Mouse (Mus musculus) lung, adult 2 months (tissue): ENCODE results near the gene Aanat. TPM values are rescaled to one million over a fixed set of nuclear protein-coding genes. Genes with fewer than 3 reads are reported as not detected.

Experiments
- DNase-seq: peaks from one replicate; pipeline ENCODE4 v3.0.0; 2022
- H3K4me1 ChIP-seq: fragments of 200-500 bp; 2 replicates; pipeline ENCODE4 v1.6.1; 2011; ENCODE audit warnings: low read length; ENCODE audit not compliant: control insufficient read depth, insufficient read depth
- H3K4me3 ChIP-seq: fragments of 200-500 bp; replicated peaks from 2 replicates; pipeline ENCODE3; 2011; ENCODE audit warnings: low read depth, mild to moderate bottlenecking, control low read depth, low read length; ENCODE audit errors: extremely low read depth
- CTCF ChIP-seq: fragments of 200-500 bp; IDR thresholded peaks from 2 replicates; pipeline ENCODE4 v1.5.1; 2011; ENCODE audit warnings: mild to moderate bottlenecking, low read length, control low read depth; ENCODE audit not compliant: insufficient read depth
- POLR2A ChIP-seq: fragments of 200-500 bp; IDR thresholded peaks from 2 replicates; pipeline ENCODE4 v1.6.1; 2011; ENCODE audit warnings: low read depth, mild to moderate bottlenecking, control low read depth, low read length, borderline replicate concordance; ENCODE audit errors: extremely low read depth
- WGBS: fragments of 180-500 bp; shearing (Covaris S2); methylation state at CpG from one replicate; pipeline ENCODE4 v1.1.7; 2018; 5-methylcytosine and 5-hydroxymethylcytosine counted together
- polyA plus RNA-seq: library from polyadenylated mRNA; depleted of rRNA; stranded (reverse); fragments of >200 nt; gene quantifications from 2 replicates; pipeline ENCODE4 v1.2.3, GENCODE M21; 2012

Gene Aanat
- polyA plus RNA-seq, 1 experiment: not detected

DNA sequence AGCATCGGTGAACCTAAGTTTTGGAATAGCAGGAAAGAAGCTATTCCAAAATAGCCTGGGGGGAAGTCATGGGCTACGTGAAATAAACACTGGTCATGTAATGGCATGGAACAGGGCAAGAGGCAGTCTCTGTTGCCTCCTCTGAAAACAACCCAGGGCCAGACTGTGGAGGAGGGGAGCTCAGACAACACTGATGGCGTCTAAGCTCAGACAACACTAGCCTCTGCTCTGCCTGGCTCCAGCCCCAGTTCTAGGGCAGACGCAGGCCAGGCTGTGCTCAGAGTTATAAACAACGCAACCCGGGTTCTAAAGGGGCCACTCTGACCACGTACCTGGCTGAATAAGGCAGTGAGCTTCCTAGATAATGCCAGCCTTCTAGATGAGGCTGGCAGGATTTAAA, 35.5 kb upstream of the Aanat start:
- no peak overlapping the region for H3K4me3 ChIP-seq
- no peak for DNase-seq
- H3K4me1 ChIP-seq: peaks cover 10% of the 10 kb centered on the region
- no peak for TF ChIP-seq CTCF
- TF ChIP-seq POLR2A: no peak
- 30% methylated on average over 7 of the region's 7 CpGs for WGBS

DNA sequence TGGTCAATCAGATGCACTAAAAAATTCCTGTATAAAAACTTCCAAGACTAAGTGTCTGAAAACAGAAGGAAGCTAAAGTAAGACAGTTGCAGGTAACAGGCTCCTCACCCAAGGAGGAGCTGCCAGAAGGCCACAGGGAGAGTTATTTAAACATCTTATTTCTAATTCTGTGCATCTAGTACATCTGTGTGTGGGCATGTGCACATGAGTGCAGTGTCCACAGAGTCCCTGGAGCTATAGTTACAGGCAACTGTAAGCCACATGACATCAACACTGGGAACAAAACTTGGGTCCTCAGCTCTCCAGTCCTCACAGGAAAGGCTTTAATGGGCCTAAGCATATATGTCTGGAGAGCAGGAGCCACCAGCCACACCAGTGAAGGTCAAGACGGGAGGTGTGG, 34.0 kb upstream of the Aanat start:
- Histone ChIP-seq H3K4me3 (no peak overlapping the region), H3K4me1 (peaks cover 10% of the 10 kb centered on the region)
- TF ChIP-seq POLR2A (no peak), CTCF (no peak)
- WGBS: 81% methylated on average over 1 of the region's 1 CpGs
- DNase-seq: no peak

DNA sequence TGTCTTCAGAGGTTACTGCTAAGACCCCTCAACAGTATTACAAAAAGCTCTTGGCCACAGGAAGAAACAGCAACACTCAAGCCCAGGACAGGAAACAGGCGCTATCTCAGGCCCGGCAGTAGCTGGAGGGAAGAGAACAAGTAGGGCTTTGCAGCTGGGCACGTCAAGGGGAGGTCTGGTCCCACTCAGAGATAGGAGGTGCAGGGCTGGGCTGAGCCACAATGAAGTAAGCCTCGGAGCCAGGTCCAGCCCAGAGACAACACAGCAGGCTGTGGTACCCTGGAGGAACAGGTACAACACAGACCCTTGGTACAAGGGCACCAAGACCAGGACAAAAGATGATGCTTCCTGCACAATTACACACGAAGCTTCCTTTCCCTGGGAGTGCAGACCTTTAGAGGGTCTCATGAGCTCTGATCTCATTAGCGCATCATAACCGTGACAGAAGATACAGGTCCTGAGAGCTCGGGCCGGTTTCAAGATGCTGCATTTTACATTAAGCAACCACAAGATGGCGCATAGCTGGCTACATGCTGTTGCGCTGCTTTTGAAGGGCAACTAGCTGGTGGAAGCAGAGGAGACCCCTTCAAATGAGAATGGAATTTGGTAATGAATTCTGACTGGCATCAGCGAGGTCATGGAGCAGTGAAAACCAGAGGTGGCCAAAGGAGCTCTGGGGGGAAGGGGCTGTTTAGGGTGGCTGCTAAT, 31.9 kb upstream of the Aanat start:
- peak; percentile 78 for TF ChIP-seq CTCF
- TF ChIP-seq POLR2A: no peak
- H3K4me3 ChIP-seq: no peak overlapping the region
- peaks cover 10% of the 10 kb centered on the region for H3K4me1 ChIP-seq
- peak; percentile 25 for DNase-seq
- WGBS: 21% methylated on average over 12 of the region's 12 CpGs

DNA sequence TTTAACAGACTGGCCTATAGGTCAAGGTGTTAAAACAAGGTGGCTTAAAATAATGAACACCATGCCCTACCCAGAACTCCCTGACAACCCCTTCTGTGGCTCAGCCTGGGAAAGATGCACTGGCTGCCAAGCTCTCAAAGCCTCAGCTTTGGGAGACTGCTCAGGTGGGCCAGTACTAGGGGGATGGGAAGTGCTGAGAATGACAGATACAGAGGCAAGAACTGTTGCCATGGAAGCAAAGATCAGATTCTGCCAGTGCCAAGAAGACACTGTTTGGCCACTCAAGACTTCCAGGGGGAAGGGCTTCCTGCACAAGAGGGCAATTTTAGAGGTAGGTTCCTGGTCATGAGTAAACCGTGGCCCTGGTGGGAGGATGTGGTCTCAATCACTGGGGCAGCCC, 30.7 kb upstream of the Aanat start:
- DNase-seq: no peak
- H3K4me1 ChIP-seq: peaks cover 10% of the 10 kb centered on the region
- TF ChIP-seq CTCF (no peak), POLR2A (no peak)
- 26% methylated on average over 1 of the region's 1 CpGs for WGBS
- H3K4me3 ChIP-seq: no peak overlapping the region

DNA sequence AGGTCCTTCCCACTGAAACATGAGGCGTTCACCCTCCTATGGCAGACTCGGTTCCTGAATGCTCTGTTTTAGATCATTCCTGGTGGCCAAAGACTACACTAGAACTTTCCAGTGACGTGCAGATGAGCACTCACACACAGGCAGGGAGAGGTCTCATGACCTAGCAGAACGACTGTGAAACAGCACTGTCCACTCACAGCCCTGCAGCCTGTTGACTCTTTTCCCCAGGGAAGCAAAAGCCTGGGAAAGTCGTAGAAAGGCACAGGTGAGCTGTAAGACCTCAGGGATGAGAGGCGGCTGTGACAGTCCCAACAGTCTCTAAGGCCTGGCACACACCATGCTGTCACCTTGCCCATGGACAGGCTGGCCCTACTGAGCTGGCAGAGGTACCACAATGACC, 29.9 kb upstream of the Aanat start:
- WGBS: 59% methylated on average over 6 of the region's 6 CpGs
- H3K4me3 ChIP-seq: no peak overlapping the region
- no peak for DNase-seq
- H3K4me1 ChIP-seq: peaks cover 3% of the 10 kb centered on the region
- TF ChIP-seq CTCF (no peak), POLR2A (no peak)

DNA sequence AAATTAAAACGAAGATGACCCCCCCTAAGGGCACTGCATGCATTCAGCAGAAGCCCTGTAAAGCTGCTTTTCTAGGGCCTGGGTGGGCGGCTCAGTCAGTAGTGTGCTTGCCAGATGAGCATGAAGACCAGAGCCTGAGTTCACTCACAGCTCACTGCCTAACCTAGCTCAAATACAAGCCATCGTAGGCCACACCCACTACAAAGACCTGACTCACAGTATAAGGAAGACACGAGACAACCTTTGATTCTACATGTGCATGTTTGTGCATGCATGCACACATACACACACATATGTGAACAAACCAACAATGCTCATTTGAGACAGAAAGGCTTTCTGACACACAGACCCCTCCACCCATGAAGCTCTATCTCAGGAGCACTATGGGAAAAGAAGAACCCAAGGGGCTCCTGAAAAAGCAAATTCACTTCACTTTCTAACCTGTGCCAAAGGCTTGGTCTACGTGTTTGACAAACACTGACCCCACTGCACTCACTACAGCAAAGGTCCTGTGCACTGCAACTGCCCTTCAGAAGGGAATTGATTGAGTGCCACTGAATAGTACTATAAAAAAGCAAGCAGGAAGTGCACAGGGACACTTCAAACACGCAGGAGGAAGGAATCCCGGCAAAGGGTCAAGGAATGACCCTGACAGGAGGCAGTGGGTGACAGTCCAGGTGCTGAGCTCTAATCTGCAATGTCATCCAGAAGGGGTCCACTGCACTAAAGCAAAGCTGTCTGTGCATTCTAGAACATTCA, 20.8 kb upstream of the Aanat start:
- no peak for DNase-seq
- H3K4me1 ChIP-seq: peaks cover 3% of the 10 kb centered on the region; the same call in 1 of the 2 replicates
- 53% methylated on average over 7 of the region's 7 CpGs for WGBS
- TF ChIP-seq CTCF (no peak), POLR2A (no peak)
- H3K4me3 ChIP-seq: no peak overlapping the region

DNA sequence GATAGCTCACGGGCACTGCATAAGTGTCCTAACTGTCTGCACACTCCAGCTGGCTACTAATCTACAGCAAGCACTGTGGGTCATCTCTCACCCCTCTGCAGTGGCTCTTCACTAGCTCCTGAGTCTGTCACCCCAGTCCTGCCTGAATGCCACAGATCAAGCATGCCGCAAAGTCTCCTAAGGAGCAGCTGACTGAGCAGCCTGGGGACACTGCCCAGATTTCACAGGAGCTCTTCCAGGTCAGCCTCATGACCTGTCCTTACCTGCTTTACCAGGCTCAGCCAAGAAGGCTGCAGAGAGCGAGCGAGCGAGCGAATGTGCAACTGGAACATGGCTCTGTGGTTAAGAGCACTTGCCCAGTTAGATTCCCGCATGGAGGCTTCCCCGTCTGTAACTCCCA, 18.7 kb upstream of the Aanat start:
- no peak overlapping the region for H3K4me3 ChIP-seq
- DNase-seq: no peak
- 86% methylated on average over 8 of the region's 8 CpGs for WGBS

DNA sequence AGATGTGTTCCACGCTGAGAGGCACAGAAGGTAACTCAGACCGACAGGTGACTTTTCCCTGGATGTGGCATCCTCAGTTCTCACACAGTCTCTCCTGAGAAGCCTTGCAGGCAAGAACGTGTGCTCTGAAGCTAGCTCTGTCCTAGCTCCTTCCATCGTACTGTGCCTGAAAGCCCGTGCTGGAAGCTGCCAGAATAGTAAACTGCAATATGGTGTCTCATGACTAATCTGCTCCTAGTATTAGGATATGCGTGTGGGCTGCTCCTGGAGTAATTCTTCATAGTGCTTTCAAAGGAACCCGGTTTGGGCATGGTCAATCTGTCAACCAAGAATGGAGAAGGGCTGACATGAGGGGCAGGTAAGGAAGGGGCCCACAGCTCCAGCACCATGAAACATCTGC, 15.4 kb upstream of the Aanat start:
- no peak for DNase-seq
- WGBS: 82% methylated on average over 7 of the region's 7 CpGs
- TF ChIP-seq POLR2A (no peak), CTCF (no peak)
- H3K4me1 ChIP-seq: peaks cover 4% of the 10 kb centered on the region
- H3K4me3 ChIP-seq: no peak overlapping the region

More for the DNA sequence above, 18.7 kb upstream of the Aanat start:
- no peak for TF ChIP-seq POLR2A
- H3K4me1 ChIP-seq: peaks cover 3% of the 10 kb centered on the region

DNA sequence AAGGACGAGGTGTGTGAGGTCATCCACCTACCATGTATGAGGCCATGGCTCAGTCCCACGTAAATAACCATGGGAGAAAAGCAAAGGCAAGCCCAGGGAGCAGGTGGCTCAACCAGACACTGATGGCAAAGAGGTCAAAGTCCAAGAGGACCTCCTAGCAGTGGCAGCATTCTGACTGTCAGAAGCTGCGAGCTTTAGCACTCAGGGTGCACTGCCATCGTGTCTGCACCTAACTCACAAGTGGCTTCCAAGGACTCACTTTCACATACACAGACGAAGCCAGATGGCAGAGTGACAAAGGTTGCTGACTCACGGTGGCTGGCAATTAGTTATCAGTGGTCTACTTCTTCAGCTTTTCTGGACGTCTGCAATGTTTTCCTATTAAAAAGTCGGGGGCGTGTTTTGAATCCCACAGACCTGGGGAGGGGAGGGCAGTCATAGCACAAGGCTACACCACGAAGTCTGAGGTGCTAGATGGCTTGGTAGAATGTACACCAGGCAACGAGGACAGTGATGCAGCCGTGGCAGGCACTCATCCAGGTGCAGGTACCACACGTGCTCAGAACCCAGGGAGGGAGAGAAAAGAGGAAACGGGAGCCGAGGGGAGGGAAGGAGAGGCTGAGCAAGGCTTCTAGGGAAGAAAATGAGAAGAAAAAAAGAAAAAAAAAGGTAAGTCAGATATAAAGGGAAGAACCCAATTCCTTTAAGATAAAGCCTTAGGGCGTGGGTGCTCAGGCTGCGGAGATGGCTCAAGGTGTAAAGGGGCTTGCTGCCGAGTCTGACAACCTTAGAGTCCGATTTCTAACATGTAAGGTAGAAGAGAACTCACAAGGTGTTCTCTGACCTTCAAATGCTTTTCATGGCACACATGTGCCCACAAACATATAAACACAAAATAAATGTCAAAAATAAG, 14.2 kb upstream of the Aanat start:
- DNase-seq: no peak
- Histone ChIP-seq H3K4me3 (no peak overlapping the region), H3K4me1 (peaks cover 4% of the 10 kb centered on the region)
- TF ChIP-seq CTCF (no peak), POLR2A (no peak)
- WGBS: 57% methylated on average over 19 of the region's 19 CpGs
